Mouse (Mus musculus) right cerebral cortex, postnatal 10 days (tissue): ENCODE measurements around the gene Cpa4.

Experiments
- DNase-seq, 2 experiments: peaks; one replicate each; pipeline ENCODE4 v3.0.0; 2021; ENCODE audit warnings: low spot score in 2 of 2

Gene Cpa4

DNA sequence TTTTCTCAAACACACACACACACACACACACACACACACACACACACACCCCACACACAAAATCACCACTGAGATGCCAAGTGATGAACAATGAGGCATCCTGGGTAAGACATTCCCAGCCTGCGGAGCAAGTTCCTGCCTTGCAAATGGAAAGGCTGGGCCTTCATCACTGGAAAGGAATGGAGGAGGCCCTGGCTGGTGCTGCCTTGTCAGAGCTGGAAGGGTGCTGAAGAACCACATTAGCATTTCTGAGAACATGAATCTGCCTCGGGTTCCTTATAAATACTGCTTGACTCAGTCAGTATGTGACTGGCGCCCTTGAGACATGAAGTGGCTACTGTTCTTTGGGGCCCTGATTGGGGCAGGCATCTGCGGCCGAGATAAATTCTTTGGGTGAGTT is at the start of gene Cpa4:
Gene Cpa4 (plus strand): TSS at position 301 of the 400 bp plus-strand sequence.
- DNase-seq: no peak

DNA sequence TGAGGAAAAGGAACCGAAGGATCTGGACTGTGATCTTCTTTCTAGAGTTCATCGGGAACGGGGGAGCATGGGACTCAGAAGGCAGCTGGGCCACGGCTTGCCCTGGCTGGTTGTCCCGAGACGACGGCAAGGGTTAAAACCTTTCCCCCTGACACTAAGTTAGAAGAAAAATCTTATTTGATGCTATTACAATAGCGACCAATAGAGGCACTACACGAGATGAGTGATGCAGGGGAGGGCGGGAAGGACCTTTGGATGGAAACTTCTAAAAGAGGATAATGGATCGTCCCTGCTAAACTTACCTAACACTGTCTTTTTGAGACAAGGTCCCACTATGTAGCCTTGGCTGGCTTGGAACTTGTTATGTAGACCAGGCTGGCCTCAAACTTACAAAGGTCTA is 47.8 kb upstream of the Cpa4 start:
- no peak for DNase-seq

DNA sequence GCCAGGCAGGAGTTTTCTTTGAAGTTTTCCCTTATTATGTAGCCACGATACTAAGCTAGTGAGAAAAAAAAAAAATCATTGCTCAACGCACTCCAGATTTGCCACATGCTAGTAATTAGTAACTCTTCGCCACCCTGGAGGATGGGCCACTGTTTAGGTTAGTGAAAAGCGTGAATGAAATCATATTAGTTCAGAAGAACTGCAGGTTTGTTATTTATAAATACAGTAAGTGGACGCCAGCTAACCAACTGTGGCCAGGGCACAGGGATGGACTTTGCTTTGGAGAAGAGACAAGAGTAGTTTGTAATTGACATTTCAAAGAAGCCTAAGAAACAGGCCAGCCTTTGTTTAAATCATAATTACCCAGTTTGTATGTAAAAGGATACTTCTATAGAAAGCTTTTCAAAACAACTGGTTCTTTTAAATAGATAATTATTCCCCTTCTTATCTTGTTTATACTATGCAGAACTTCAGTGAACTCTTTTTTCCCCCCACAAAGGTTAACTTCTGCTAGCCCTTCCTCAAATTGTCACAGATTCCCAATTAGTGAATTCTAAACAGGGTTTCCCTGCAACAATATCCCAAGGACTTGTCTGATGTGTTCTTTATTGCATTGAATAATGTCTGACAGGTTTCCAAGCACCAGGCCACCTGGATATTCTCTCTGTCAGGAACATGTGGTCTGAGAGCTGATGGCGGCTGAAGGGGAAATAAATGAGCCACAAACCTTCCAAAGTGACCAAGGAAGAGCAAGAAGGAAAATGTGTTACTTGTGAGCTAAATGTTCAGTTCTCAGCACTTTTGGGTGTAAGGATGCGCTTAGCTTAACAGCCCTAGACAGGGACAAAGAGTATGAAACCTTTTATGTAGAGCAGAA is 42.5 kb upstream of the Cpa4 start:
- no peak for DNase-seq

DNA sequence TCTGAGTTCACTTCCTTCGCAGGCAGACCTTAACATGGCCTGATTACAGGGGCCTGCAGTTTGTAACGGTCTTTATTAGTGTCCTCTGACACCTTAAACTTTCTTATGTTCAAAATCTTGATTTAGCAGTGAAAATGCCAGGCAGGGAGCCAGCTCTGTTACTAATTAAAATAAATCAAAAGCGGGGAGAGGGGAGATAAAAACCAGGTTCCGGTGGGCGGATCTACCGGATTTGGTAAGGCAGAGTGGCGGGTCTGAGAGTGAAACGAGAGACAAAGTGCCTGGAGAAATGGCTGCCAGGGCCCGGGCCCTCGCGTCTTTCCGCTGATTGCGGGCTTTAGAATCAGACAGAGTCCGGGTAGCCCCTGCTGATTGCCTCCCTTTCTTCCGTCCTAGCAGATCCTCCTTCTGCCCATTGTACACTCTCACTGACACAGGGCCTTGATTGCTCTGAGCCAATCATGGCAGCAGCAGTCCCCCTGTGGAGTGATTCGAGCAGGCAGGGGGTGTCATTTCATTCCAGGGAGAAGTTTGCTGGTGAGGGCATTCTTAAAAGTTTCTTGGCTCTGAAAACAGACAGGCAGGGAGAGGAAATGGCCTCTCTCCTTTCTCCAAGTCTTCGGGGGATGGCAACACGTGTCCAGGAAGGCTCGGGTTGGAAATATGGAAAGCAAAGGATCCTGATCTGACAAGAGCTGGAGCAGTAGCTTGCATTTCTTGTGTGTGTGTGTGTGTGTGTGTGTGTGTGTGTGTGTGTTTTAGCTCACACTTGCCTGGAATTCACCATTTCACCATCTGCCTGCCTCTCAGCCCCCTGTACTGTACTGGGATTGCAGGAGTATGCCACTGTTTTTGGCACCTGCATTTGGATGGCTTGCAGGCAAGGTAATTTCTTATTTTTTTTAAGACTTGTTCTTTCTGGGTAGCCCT is 41.3 kb upstream of the Cpa4 start:
- DNase-seq: no peak

DNA sequence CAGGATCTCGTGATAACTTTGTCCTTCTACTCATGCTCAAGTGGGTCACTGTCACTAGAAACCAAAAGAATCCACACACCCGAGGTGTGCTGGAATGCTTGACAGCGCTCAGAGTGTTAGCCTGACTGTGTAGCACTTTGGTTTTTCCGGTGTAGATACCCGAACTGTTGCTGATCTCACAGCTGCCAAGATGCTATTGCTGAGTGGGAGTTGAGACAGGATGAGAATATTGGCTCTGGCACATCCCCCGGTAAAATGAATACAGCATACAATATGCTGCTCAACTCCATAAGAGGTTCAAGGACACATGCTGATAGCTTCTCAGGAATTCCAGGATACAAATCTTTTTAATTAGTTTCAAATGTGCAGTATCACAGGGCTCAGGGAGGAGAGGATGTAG is 39.4 kb upstream of the Cpa4 start:
- peak in 1 of 2 experiments; percentile 51 for DNase-seq

DNA sequence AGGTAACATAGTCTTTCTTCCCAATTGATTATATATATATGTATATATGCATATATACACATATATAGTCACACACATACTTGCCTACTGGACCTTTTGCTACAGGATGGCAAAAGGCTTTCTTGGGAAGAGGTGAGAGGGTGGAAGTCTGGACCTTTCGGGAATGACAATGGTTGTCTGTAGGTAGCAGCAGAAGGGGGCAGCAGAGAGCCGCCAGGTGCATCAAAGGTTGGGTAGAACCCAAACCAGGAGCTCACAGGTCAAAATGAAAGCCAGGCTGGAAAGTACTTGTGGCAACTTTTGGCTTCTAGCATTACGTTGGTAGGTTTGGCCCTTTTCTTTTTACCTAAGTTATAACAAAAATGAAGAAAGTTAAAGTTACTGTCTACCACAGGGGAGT is 32.8 kb upstream of the Cpa4 start:
- DNase-seq: no peak

DNA sequence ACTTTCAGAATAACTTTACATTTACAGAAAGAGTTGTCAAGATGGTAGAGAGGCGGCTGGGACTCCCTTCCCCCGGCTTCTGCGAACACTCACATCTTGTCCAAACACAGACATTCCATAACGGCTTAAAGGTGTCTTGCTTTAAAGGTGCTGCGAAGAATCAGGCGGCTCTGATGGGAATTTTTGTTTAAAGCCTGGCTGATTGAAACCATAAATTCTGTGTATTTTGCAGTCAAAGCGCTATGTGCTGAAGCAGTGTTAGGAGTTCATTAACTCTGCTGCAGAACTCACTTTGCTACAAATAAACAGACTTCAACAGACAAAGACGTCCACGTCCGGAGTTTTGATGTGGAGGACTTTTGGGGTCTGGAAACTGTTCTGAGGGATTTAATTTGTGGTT is 29.9 kb upstream of the Cpa4 start:
- DNase-seq: no peak

DNA sequence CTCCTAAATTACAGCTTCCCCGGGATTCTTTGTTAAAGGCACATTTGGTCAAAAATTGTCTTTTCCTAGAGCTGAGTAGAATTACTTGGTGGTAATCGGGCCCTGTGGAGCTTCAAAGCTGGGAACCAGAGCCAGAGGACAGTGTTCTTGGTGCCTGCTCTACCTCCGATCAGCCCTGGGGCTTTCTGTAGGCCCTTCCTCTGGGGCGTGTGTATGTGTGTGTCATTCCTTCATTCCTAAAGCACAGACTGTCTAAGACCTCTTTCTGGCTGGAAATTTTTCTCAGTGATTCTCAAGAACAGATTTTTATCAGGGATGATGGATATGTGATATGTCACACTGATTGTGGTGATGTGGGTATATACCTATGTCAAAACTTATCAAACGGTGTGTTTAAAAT is 29.4 kb upstream of the Cpa4 start:
- DNase-seq: no peak

DNA sequence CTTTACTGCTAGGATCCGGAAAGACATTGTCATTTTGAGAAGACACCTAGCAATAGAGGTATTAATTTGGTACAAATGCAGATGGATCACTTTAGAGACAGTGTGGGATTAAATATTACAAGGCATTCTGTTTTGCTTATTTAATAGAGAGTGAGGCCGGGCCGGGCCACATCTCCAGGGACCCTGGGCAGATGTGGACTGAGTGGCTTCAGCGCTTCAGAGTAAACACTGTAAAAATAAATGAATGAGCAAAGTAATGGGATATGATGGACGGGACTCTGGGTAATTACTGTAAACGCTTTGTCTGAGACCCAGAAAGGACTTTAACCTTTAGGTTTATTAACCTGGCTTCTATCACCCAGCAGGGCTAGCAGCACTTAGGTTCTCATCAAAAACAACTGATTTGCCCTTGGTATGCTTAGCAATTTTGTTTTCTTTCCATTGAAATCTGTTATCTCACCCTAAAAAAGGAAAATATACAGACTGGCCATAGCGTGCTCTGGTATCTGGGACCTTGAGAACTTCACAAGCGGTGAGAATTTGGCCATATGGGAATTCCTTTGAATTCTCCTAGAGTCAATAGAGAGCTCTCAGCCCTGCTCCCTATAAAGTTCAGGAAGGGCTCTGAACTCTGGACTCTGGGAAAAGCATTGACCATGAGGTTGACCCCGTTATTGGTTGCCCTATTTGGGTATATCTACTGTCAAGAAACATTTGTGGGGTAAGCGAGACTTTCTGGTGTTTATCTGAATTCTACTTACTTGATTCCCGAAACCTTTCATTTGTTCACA is 27.0 kb upstream of the Cpa4 start, which contains the start of gene Cpa2:
Gene Cpa2 (plus strand): TSS at position 574 of the 791 bp plus-strand sequence.
- no peak for DNase-seq

DNA sequence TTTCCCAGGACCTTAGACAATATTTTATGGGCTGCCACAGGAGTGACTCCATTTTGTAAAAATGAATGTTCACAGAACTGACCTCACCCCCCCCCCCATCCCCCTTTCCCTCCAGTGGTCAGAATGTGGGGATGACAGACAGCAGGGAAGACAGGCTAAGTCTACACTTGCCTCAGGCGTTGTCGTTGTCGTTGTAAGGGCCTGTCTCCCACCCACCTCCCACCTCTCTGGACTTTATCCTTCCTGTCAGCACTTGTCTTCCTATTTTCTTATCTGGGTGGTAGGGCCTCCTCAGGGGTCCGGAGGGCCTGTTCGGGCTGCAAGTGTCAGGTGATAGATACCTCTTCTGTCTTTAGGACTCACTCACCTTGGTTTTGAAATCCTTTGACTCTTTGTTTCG is 25.9 kb upstream of the Cpa4 start:
- no peak for DNase-seq

DNA sequence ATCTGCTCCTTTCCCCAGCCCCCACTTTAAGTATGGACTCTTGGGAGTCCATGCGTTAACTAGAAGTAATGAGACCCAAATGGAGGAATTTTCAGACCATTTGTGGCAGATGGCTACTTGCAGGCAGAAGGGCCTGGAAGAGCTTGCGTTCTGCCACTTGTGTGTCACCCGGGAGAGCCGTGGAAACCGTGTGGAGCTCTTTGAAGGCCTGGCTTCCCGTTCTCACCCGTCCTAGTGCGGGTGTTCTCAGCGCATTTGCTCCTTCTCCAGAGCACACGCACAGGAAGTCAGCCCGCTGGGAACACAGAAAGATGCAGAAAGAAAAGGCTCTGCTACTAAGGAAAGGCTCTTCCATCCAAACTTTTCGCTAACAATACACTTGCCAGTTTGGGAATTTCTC is 25.1 kb upstream of the Cpa4 start:
- no peak for DNase-seq

DNA sequence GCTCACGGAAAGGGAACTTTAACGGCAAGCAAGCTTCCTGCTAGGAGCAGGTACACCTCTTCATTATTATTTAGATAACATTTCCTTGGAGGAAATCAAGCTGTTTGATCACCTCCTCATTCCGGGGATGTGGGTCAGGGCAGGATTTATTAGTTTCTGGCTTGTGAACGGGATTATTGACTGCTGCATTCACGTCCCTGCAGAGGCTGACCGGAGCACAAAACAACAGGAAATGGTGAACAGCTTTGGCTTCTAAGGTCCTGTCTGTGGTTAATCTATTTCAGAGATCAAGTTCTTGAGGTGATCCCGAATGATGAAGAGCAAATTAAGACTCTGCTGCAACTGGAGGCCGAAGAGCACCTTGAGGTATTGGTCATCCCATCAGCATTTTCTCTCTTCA is 24.3 kb upstream of the Cpa4 start:
- no peak for DNase-seq

DNA sequence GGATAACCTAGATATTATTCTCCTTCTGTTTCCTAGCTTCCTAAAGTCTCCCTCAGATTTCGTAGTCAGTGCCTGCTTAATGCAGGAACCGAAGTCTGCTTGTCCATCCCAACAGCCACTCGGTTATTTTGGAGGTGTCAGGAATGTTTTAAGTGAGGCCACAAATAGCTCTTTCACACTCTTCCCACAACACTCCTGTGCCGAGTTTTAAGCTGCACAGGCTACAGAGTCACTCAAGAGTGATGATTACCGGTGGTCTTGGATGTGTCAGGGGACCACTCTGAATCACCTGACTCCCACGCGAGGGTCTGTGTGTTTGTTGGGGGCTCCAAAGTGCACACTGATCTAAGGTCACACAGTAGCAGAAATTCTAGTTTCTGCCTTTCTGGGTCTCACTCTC is 22.5 kb upstream of the Cpa4 start:
- DNase-seq: peak in 1 of 2 experiments; percentile 51

DNA sequence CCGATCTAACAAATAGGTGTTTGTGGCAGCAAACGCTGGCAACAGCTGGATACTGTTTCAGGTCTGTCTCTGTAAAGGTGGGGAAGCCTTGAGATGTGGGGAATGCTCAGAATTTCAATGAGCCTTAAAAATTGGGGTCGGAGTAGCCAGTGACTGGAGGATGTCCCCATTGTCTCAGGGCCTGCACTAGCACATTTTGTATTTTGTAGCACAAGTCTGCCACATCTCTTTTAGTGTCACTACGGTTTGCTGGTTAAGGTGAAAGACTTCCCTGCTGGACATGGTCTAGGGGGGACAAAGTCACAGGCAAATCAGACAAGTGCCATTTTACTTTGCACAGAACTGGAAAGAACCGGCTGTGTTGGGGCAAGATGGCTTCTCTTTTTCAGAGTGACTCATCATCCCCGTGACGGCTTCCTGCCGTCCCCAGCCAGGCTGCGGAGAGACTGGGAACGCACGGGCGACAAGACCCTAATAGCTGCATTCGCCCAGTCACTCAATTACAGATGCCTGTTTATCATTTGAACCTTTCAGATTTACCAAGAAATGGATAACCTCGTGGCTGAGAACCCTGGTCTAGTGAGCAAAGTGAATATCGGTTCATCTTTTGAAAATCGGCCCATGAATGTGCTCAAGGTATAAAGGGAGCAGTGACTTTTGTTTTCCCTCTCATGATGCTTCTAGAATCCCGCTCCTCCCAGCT is 21.4 kb upstream of the Cpa4 start:
- DNase-seq: peak in 1 of 2 experiments; percentile 54

DNA sequence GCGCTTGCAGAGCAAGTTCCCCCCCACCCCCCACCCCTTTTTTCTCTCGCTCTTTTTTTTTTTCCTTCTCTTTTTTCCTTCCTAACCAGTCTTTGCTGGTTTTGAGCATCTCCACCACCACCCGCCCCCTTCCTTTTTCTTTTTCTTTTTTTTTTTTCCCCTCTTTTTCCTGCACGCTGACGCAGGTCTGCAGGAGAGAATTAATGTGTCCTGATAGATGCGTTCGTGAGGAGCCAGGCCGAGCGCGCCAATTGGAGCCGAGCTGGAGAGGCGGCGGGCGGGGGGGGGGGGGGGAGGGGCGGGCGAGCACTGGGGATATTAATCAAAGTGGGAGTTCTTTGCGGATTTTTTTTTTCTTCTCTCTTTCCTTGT is 20.9 kb upstream of the Cpa4 start:
- DNase-seq: peak; percentile 63 to 72

DNA sequence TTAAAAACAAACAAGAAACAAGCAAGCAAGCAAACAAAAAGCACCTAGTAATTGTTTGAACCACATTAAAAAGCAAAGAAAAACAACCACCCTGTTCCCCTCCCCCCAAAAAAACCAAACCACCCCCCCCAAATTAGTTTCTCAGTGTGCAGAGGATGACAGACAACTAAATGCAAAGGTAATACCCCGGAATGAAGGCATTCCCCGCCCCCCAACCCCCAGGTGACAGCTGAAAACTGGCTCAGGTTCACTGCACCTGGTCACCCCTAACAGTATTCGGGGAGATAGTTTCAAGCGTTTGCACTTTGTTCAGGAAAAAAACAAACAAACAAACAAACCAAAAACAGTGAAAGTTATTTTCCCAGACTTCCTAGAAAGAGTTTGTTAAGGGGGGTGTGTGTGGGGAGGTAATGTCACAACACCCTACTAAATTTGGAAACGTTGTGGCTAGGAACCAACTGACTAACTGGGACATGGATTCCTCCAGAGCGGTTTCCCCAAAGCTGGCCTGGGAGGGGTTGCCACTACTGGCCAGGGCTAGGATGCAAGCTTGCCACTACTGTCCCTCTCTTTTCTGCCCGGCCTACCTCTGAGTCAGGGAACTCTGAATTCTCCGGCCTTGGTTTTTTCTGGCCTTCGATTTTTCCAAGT is 20.4 kb upstream of the Cpa4 start:
- DNase-seq: no peak

DNA sequence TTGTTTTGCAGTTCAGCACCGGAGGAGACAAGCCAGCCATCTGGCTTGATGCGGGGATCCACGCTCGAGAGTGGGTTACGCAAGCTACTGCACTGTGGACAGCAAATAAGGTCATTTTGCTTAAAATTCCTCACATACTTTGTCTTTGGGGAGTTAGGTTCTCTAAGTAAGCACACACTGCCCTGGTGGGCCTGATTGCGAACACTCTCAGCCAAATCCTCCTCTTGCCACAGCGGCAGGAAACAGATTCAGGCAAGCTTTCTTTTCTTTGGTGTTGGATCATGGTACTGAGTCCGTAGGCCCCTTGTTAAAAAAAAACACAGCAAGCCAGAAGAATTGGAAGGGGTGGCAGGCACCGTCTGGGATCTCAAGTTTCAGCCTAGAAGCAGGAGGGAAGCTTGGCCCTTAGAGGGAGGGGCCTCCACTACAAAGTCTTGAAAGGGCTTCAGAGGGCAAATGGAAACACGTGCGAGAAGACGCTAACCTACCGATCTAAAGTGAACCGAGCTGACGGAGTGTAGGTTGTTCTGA is 18.9 kb upstream of the Cpa4 start:
- DNase-seq: no peak

DNA sequence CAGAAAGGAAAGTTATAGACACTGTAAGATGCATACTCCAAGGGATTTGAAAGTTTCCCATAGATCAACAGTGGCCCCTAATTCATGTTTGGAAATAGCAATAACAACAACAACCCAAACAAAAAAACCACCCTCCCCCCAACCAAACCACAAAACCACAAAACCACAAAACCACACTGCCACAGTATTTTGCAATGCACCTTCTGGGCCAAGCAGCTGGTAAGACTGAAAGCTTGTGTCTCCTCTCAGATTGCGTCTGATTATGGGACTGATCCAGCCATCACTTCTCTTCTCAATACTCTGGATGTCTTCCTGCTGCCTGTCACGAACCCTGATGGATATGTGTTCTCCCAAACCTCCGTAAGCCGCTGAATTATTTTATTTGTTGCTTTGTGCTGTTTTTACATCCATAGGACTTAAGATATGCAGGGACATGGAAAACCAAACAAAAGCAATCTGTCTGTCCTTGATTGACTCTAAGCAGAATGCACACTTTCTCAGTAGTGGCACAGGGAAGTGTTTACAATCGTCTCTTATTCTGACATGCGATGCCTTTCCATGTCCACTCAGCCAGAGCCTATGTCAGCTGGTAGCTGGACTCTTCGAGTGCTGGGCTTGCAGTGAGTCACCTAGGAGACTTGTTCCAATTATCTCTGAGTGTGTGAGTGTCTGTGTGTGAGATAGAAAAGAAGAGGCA is 17.5 kb upstream of the Cpa4 start:
- peak in 1 of 2 experiments; percentile 17 for DNase-seq

DNA sequence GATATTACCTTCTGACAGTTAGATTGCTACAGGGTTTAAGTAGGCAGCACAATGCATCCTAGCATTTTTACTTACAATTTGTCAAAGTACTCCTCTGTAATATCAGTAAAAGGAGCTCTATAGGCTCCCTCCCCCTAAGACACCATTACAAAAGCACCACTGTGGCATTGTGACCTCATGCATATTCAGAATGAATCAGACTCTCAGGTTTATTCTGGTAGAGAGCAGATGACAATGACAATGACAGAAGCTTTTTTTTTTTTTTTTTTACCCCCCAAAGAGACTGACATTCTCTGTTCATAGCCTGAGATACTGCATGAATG is 17.0 kb upstream of the Cpa4 start:
- no peak for DNase-seq
